Comparison of ENCODE assay signal across 20 mouse cellular contexts in the genomic region with DNA sequence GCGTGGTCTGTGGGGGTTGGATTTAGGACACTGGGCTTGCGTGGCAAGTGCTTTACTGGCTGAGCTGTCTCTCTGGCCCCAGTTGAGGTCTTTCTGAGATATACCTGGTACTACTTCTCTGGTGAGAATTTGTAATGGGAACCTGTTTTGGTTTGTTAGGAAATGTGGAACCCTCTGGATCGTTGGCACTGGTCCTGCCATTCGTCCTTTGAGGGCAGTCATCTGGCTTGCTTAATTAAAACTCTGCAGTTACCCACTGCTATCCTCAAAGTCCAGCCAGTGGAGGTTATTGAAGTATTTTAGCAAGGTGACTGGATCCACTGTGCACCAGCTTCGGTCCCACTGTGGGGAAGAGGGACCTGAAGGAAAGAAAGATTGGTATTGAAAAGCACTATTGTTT.
"Had no signal": no experiment of that assay in that cellular context is flagged by ENCODE, and none has a peak within 500 bp of the region (broad histone marks: within the 10 kb centered on the region; RNA-seq: fewer than 3 reads in every experiment).

No protein-coding gene starts in this region.

- H3K27me3 ChIP-seq: intestine, embryonic 15.5 days; limb, embryonic 12.5 days; limb, embryonic 15.5 days; midbrain, embryonic 12.5 days; neural tube, embryonic 13.5 days; stomach, embryonic 15.5 days had no signal

- ATAC-seq: intestine, embryonic 15.5 days; liver, postnatal 0 days; lung, postnatal 0 days; midbrain, embryonic 16.5 days had no signal

- H3K9ac ChIP-seq: intestine, embryonic 15.5 days; limb, embryonic 12.5 days; limb, embryonic 15.5 days; liver, embryonic 14.5 days; liver, postnatal 0 days; lung, embryonic 14.5 days; midbrain, embryonic 12.5 days; neural tube, embryonic 13.5 days; stomach, embryonic 15.5 days had no signal

- H3K36me3 ChIP-seq: intestine, embryonic 15.5 days; midbrain, embryonic 12.5 days; neural tube, embryonic 13.5 days; stomach, embryonic 15.5 days had no signal

- H3K27ac ChIP-seq: intestine, embryonic 15.5 days; kidney, postnatal 0 days; limb, embryonic 12.5 days; limb, embryonic 15.5 days; liver, embryonic 14.5 days; macrophage; midbrain, embryonic 12.5 days; neural tube, embryonic 13.5 days; stomach, embryonic 15.5 days had no signal

- H3K4me2 ChIP-seq: intestine, embryonic 15.5 days; limb, embryonic 12.5 days; limb, embryonic 15.5 days; liver, embryonic 11.5 days; lung, embryonic 14.5 days; midbrain, embryonic 12.5 days; neural tube, embryonic 13.5 days; stomach, embryonic 15.5 days had no signal

- H3K9me3 ChIP-seq: intestine, embryonic 15.5 days; limb, embryonic 12.5 days; limb, embryonic 15.5 days; midbrain, embryonic 12.5 days; neural tube, embryonic 13.5 days; stomach, embryonic 15.5 days had no signal

- H3K4me3 ChIP-seq: intestine, embryonic 15.5 days; limb, embryonic 12.5 days; limb, embryonic 15.5 days; midbrain, embryonic 12.5 days; myocyte; neural tube, embryonic 13.5 days; stomach, embryonic 15.5 days had no signal

- DNase-seq: left cerebral cortex, postnatal 4 days; liver, postnatal 0 days; lung, embryonic 14.5 days; retina, postnatal 1 day; right cerebral cortex, postnatal 25 days; spleen, adult 18-20 months; thymus, postnatal 25 days had no signal
